Mouse (Mus musculus): ENCODE data around the gene Tmem147.

DNA sequence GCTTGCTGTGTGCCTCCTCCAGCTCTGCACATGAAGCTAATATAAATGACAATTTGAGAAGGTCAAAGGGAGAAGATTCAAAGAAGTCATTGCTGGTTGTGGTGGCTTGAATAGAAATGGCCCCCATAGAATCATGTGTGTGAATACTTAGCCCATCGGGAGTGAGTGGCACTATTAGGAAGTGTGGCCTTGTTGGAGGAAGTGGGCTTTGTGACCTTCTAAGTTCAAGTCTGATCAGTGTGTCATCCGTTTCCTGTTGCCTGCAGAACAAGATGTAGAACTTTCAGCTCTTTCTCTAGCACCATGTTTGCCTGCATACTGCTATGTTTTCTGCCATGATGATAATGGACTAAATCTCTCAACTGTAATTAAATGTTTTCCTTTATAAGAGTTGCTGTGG is 45.9 kb downstream of the Tmem147 start:
- TF ChIP-seq CTCF (IDR thresholded peaks at IDR 0.05; ENCODE audit: extremely low read depth, insufficient read depth, insufficient read length, insufficient replicate concordance) (no peak), POLR2A (IDR thresholded peaks at IDR 0.05; ENCODE audit: low read depth, low read length) (no peak)
